Mouse (Mus musculus): ENCODE measurements around the gene Nt5c. TPM values are rescaled to one million over a fixed set of nuclear protein-coding genes. Genes with fewer than 3 reads are reported as not detected.

Nt5c gene
- 1.8 TPM for polyA plus RNA-seq (2014; fragmentation: Illumina TruSeq; extraction: RNeasy Lipid Tissue Mini Kit (QIAGEN cat#74804); ENCODE audit: low read depth, low replicate concordance)

GRCm38 (mm10) chr11:115491356-115492083, at the start of gene Nt5c:
Gene Nt5c (minus strand): TSS chr11:115491862.

GRCm38 (mm10) chr11:115536038-115536681, 44.5 kb upstream of the Nt5c start, which contains the start of gene Sumo2:
Gene Sumo2 (minus strand): TSS chr11:115536276.

GRCm38 (mm10) chr11:115514238-115514663, 22.6 kb upstream of the Nt5c start, which contains the start of gene Jpt1:
Gene Jpt1 (minus strand): TSS chr11:115514387.

GRCm38 (mm10) chr11:115475025-115475757, 16.5 kb downstream of the Nt5c start, which contains the start of gene Armc7:
Gene Armc7 (plus strand): TSS chr11:115475667.

GRCm38 (mm10) chr11:115462243-115462891, 29.3 kb downstream of the Nt5c start, which contains the start of gene Slc16a5:
Gene Slc16a5 (plus strand): TSS chr11:115462474.

Other genes with a start within 250 kb of the Nt5c start
- gene Grin2c, start 224.6 kb downstream of the Nt5c start, polyA plus RNA-seq (2014; fragmentation: Illumina TruSeq; extraction: RNeasy Lipid Tissue Mini Kit (QIAGEN cat#74804); ENCODE audit: low read depth, low replicate concordance): not detected
- 3.3 TPM for gene Fdxr, start 214.8 kb downstream of the Nt5c start, polyA plus RNA-seq (2014; fragmentation: Illumina TruSeq; extraction: RNeasy Lipid Tissue Mini Kit (QIAGEN cat#74804); ENCODE audit: low read depth, low replicate concordance)
- 31.3 TPM for gene Fads6, start 194.2 kb downstream of the Nt5c start, polyA plus RNA-seq (2014; fragmentation: Illumina TruSeq; extraction: RNeasy Lipid Tissue Mini Kit (QIAGEN cat#74804); ENCODE audit: low read depth, low replicate concordance)
- gene Otop2, start 184.7 kb downstream of the Nt5c start, polyA plus RNA-seq (2014; fragmentation: Illumina TruSeq; extraction: RNeasy Lipid Tissue Mini Kit (QIAGEN cat#74804); ENCODE audit: low read depth, low replicate concordance): not detected
- 0.11 TPM for gene Ush1g, start 169.8 kb downstream of the Nt5c start, polyA plus RNA-seq (2014; fragmentation: Illumina TruSeq; extraction: RNeasy Lipid Tissue Mini Kit (QIAGEN cat#74804); ENCODE audit: low read depth, low replicate concordance)
- not detected for gene Otop3, start 157.1 kb downstream of the Nt5c start, polyA plus RNA-seq (2014; fragmentation: Illumina TruSeq; extraction: RNeasy Lipid Tissue Mini Kit (QIAGEN cat#74804); ENCODE audit: low read depth, low replicate concordance)
- not detected for gene Hid1, start 124.1 kb downstream of the Nt5c start, polyA plus RNA-seq (2014; fragmentation: Illumina TruSeq; extraction: RNeasy Lipid Tissue Mini Kit (QIAGEN cat#74804); ENCODE audit: low read depth, low replicate concordance)
- 0.19 TPM for gene Cdr2l, start 109.9 kb downstream of the Nt5c start, polyA plus RNA-seq (2014; fragmentation: Illumina TruSeq; extraction: RNeasy Lipid Tissue Mini Kit (QIAGEN cat#74804); ENCODE audit: low read depth, low replicate concordance)
- 22.2 TPM for gene Mrpl58, start 88.1 kb downstream of the Nt5c start, polyA plus RNA-seq (2014; fragmentation: Illumina TruSeq; extraction: RNeasy Lipid Tissue Mini Kit (QIAGEN cat#74804); ENCODE audit: low read depth, low replicate concordance)
- 552 TPM for gene Atp5h, start 71.9 kb downstream of the Nt5c start, polyA plus RNA-seq (2014; fragmentation: Illumina TruSeq; extraction: RNeasy Lipid Tissue Mini Kit (QIAGEN cat#74804); ENCODE audit: low read depth, low replicate concordance)
- 12.5 TPM for gene Kctd2, start 71.7 kb downstream of the Nt5c start, polyA plus RNA-seq (2014; fragmentation: Illumina TruSeq; extraction: RNeasy Lipid Tissue Mini Kit (QIAGEN cat#74804); ENCODE audit: low read depth, low replicate concordance)
- not detected for gene Trim80, start 51.3 kb downstream of the Nt5c start, polyA plus RNA-seq (2014; fragmentation: Illumina TruSeq; extraction: RNeasy Lipid Tissue Mini Kit (QIAGEN cat#74804); ENCODE audit: low read depth, low replicate concordance)
- 11.9 TPM for gene Slc16a5, start 29.4 kb downstream of the Nt5c start, polyA plus RNA-seq (2014; fragmentation: Illumina TruSeq; extraction: RNeasy Lipid Tissue Mini Kit (QIAGEN cat#74804); ENCODE audit: low read depth, low replicate concordance)
- gene Armc7, start 16.2 kb downstream of the Nt5c start, polyA plus RNA-seq (2014; fragmentation: Illumina TruSeq; extraction: RNeasy Lipid Tissue Mini Kit (QIAGEN cat#74804); ENCODE audit: low read depth, low replicate concordance): 0.66 TPM
- 4.8 TPM for gene Jpt1, start 22.5 kb upstream of the Nt5c start, polyA plus RNA-seq (2014; fragmentation: Illumina TruSeq; extraction: RNeasy Lipid Tissue Mini Kit (QIAGEN cat#74804); ENCODE audit: low read depth, low replicate concordance)
- 336 TPM for gene Sumo2, start 44.4 kb upstream of the Nt5c start, polyA plus RNA-seq (2014; fragmentation: Illumina TruSeq; extraction: RNeasy Lipid Tissue Mini Kit (QIAGEN cat#74804); ENCODE audit: low read depth, low replicate concordance)
- 17.0 TPM for gene Nup85, start 72.6 kb upstream of the Nt5c start, polyA plus RNA-seq (2014; fragmentation: Illumina TruSeq; extraction: RNeasy Lipid Tissue Mini Kit (QIAGEN cat#74804); ENCODE audit: low read depth, low replicate concordance)
- 9.8 TPM for gene Mrps7, start 112.1 kb upstream of the Nt5c start, polyA plus RNA-seq (2014; fragmentation: Illumina TruSeq; extraction: RNeasy Lipid Tissue Mini Kit (QIAGEN cat#74804); ENCODE audit: low read depth, low replicate concordance)
- 1.4 TPM for gene Gga3, start 112.2 kb upstream of the Nt5c start, polyA plus RNA-seq (2014; fragmentation: Illumina TruSeq; extraction: RNeasy Lipid Tissue Mini Kit (QIAGEN cat#74804); ENCODE audit: low read depth, low replicate concordance)
- gene Mif4gd, start 121.1 kb upstream of the Nt5c start, polyA plus RNA-seq (2014; fragmentation: Illumina TruSeq; extraction: RNeasy Lipid Tissue Mini Kit (QIAGEN cat#74804); ENCODE audit: low read depth, low replicate concordance): 20.9 TPM
- gene Slc25a19, start 136.4 kb upstream of the Nt5c start, polyA plus RNA-seq (2014; fragmentation: Illumina TruSeq; extraction: RNeasy Lipid Tissue Mini Kit (QIAGEN cat#74804); ENCODE audit: low read depth, low replicate concordance): 3.5 TPM
- 36.1 TPM for gene Grb2, start 216.7 kb upstream of the Nt5c start, polyA plus RNA-seq (2014; fragmentation: Illumina TruSeq; extraction: RNeasy Lipid Tissue Mini Kit (QIAGEN cat#74804); ENCODE audit: low read depth, low replicate concordance)

Measured in liver, adult 10 weeks (tissue).